ENCODE assay signal across 24 mouse cellular contexts in genomic region chr15:9009196-9009595, GRCm38 (mm10).
"Had no signal": no experiment of that assay in that cellular context is flagged by ENCODE, and none has a peak within 500 bp of the region (broad histone marks: within the 10 kb centered on the region; RNA-seq: fewer than 3 reads in every experiment).

No protein-coding gene starts in this region.

- H3K36me3 ChIP-seq: limb, embryonic 13.5 days; liver, embryonic 12.5 days; liver, embryonic 15.5 days; lung, embryonic 15.5 days; midbrain, embryonic 10.5 days; neural tube, embryonic 12.5 days; neural tube, embryonic 15.5 days; stomach, embryonic 15.5 days had no signal

- H3K9ac ChIP-seq: limb, embryonic 13.5 days; liver, embryonic 12.5 days; liver, embryonic 15.5 days; lung, embryonic 15.5 days; neural tube, embryonic 12.5 days; neural tube, embryonic 15.5 days; stomach, embryonic 15.5 days had no signal

- H3K4me1 ChIP-seq: limb, embryonic 13.5 days; liver, embryonic 12.5 days; liver, embryonic 15.5 days; lung, embryonic 15.5 days; megakaryocyte, embryonic 14.5 days; midbrain, embryonic 10.5 days; neural tube, embryonic 12.5 days; neural tube, embryonic 15.5 days; stomach, embryonic 15.5 days had no signal

- DNase-seq: kidney, adult 18-20 months; kidney, adult 9 months; kidney, postnatal 14 days; kidney, postnatal 4 days; left cerebral cortex, postnatal 4 days; liver; lung, adult 18-20 months; lung, postnatal 10 days; lung, postnatal 36 days; midbrain, embryonic 14.5 days; retina, postnatal 1 day; right cerebral cortex, postnatal 25 days; spleen, adult 18-20 months; thymus, adult 18-20 months; thymus, postnatal 4 days had no signal

- H3K4me2 ChIP-seq: limb, embryonic 13.5 days; liver, embryonic 12.5 days; liver, embryonic 15.5 days; lung, embryonic 15.5 days; neural tube, embryonic 12.5 days; neural tube, embryonic 15.5 days; stomach, embryonic 15.5 days had no signal

- H3K4me3 ChIP-seq: limb, embryonic 13.5 days; liver, embryonic 12.5 days; liver, embryonic 15.5 days; lung, embryonic 15.5 days; megakaryocyte, embryonic 14.5 days; midbrain, embryonic 10.5 days; neural tube, embryonic 12.5 days; neural tube, embryonic 15.5 days; stomach, embryonic 15.5 days had no signal

- ATAC-seq: liver, embryonic 12.5 days had no signal

- H3K27me3 ChIP-seq: limb, embryonic 13.5 days; liver, embryonic 12.5 days; liver, embryonic 15.5 days; lung, embryonic 15.5 days; megakaryocyte, embryonic 14.5 days; neural tube, embryonic 12.5 days; neural tube, embryonic 15.5 days; stomach, embryonic 15.5 days had no signal

- H3K27ac ChIP-seq: limb, embryonic 13.5 days; liver, embryonic 12.5 days; liver, embryonic 15.5 days; lung, embryonic 15.5 days; midbrain, embryonic 10.5 days; neural tube, embryonic 12.5 days; neural tube, embryonic 15.5 days; stomach, embryonic 15.5 days had no signal

- H3K9me3 ChIP-seq: limb, embryonic 13.5 days; liver, embryonic 12.5 days; liver, embryonic 15.5 days; lung, embryonic 15.5 days; megakaryocyte, embryonic 14.5 days; midbrain, embryonic 10.5 days; neural tube, embryonic 12.5 days; neural tube, embryonic 15.5 days; stomach, embryonic 15.5 days had no signal
